Mouse (Mus musculus): ENCODE data around the gene Nmnat3. TPM values are rescaled to one million over a fixed set of nuclear protein-coding genes. Genes with fewer than 3 reads are reported as not detected.

Gene Nmnat3
- polyA plus RNA-seq, 1 experiment = 7.1 TPM

DNA sequence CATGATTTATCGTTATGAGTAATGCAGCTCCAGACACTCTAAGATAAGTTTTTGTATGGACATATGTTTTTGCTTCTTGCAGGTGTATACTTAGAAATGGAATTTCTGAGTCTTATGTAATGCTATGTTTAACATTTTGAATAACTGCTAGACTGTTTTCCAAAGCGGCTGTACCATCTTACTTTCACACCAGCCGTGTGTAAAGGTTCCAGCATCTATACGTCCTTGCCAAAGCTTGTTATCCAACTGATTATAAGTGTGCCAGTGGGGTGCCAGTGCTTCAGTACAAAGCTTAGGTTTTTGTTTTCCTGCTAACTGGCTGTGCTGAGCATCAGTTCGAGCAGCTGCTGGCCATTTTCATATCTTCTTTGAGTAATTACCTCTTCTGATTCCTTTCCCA, 22.3 kb upstream of the Nmnat3 start:
- Histone ChIP-seq H3K27me3 (ENCODE audit: control insufficient read depth, insufficient read depth, low read length) (no peaks in the 10 kb centered on the region), H3K4me3 (ENCODE audit: extremely low read depth, insufficient read depth, insufficient read length) (no peak overlapping the region), H3K27ac (ENCODE audit: insufficient read depth, low read length) (no peak overlapping the region), H3K4me1 (ENCODE audit: control insufficient read depth, insufficient read depth, insufficient read length) (no peaks in the 10 kb centered on the region), H3K36me3 (ENCODE audit: control insufficient read depth, insufficient read depth, low read length) (no peaks in the 10 kb centered on the region)
- no peak for DNase-seq (ENCODE audit: low read depth in 1 of 2, low spot score in 2 of 2)
- 82% methylated on average over 5 of the region's 5 CpGs for WGBS
- TF ChIP-seq CTCF (IDR thresholded peaks at IDR 0.05; ENCODE audit: extremely low read depth, insufficient read depth, insufficient read length, insufficient replicate concordance) (no peak), POLR2A (IDR thresholded peaks at IDR 0.05; ENCODE audit: low read depth, low read length) (no peak)

- no peak for DNase-seq (ENCODE audit: low read depth in 1 of 2, low spot score in 2 of 2)
- Histone ChIP-seq H3K27ac (ENCODE audit: insufficient read depth, low read length) (no peak overlapping the region), H3K27me3 (ENCODE audit: control insufficient read depth, insufficient read depth, low read length) (no peaks in the 10 kb centered on the region), H3K4me3 (ENCODE audit: extremely low read depth, insufficient read depth, insufficient read length) (no peak overlapping the region), H3K4me1 (ENCODE audit: control insufficient read depth, insufficient read depth, insufficient read length) (no peaks in the 10 kb centered on the region), H3K36me3 (ENCODE audit: control insufficient read depth, insufficient read depth, low read length) (no peaks in the 10 kb centered on the region)
- 77% methylated on average over 5 of the region's 5 CpGs for WGBS
- no peak for TF ChIP-seq CTCF (IDR thresholded peaks at IDR 0.05; ENCODE audit: extremely low read depth, insufficient read depth, insufficient read length, insufficient replicate concordance)
- no peak for TF ChIP-seq POLR2A (IDR thresholded peaks at IDR 0.05; ENCODE audit: low read depth, low read length)
These were observed 14.5 kb upstream of the Nmnat3 start for GRCm38 (mm10) chr9:98272734-98273133.

GRCm38 (mm10) chr9:98275080-98275479, 12.2 kb upstream of the Nmnat3 start:
- TF ChIP-seq POLR2A (IDR thresholded peaks at IDR 0.05; ENCODE audit: low read depth, low read length) (no peak), CTCF (IDR thresholded peaks at IDR 0.05; ENCODE audit: extremely low read depth, insufficient read depth, insufficient read length, insufficient replicate concordance) (no peak)
- H3K36me3 ChIP-seq (ENCODE audit: control insufficient read depth, insufficient read depth, low read length) = no peaks in the 10 kb centered on the region
- 88% methylated on average over 10 of the region's 10 CpGs for WGBS
- no peaks in the 10 kb centered on the region for H3K4me1 ChIP-seq (ENCODE audit: control insufficient read depth, insufficient read depth, insufficient read length)
- no peak overlapping the region for H3K4me3 ChIP-seq (ENCODE audit: extremely low read depth, insufficient read depth, insufficient read length)
- no peak overlapping the region for H3K27ac ChIP-seq (ENCODE audit: insufficient read depth, low read length)
- no peaks in the 10 kb centered on the region for H3K27me3 ChIP-seq (ENCODE audit: control insufficient read depth, insufficient read depth, low read length)
- DNase-seq (ENCODE audit: low read depth in 1 of 2, low spot score in 2 of 2) = no peak

GRCm38 (mm10) chr9:98280162-98280561, 7.1 kb upstream of the Nmnat3 start:
- DNase-seq (ENCODE audit: low read depth in 1 of 2, low spot score in 2 of 2) = no peak
- TF ChIP-seq CTCF (IDR thresholded peaks at IDR 0.05; ENCODE audit: extremely low read depth, insufficient read depth, insufficient read length, insufficient replicate concordance) (no peak), POLR2A (IDR thresholded peaks at IDR 0.05; ENCODE audit: low read depth, low read length) (no peak)
- 77% methylated on average over 5 of the region's 5 CpGs for WGBS
- Histone ChIP-seq H3K4me3 (ENCODE audit: extremely low read depth, insufficient read depth, insufficient read length) (no peak overlapping the region), H3K27ac (ENCODE audit: insufficient read depth, low read length) (no peak overlapping the region), H3K27me3 (ENCODE audit: control insufficient read depth, insufficient read depth, low read length) (no peaks in the 10 kb centered on the region), H3K4me1 (ENCODE audit: control insufficient read depth, insufficient read depth, insufficient read length) (no peaks in the 10 kb centered on the region), H3K36me3 (ENCODE audit: control insufficient read depth, insufficient read depth, low read length) (no peaks in the 10 kb centered on the region)

DNA sequence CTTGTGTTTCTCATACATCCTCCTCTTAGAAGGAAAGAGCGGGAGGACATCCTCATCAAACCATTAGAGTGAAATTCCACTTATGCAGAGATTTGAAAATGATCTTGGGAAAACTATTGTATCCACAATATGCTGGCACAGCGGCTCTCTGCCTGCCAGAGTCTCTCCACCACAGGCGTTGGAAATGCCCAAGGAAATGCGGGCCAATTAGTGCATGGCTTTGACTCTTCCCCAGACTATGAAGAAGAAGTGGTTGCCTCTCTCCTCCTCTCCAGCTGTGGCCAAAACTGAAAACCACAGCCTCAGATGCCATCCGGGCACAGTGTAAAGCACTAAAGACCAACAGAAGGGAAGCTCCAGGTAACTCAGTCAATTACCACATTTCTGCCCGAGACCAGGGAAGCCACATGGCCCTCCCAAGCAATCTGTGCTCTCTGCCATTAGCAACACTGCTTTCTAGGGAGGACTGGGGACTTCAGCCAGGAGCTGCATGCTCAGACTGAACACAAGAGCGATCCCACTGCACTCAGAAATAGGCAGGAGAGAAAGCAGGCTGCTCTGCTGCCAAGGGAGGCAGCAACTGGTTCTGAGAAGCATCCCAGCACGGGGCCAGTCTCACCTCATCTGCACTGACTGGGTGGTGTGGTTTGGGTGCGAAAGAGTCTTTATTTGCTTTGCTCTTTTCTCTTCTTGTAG, 1.5 kb upstream of the Nmnat3 start:
- DNase-seq (ENCODE audit: low read depth in 1 of 2, low spot score in 2 of 2) = no peak
- Histone ChIP-seq H3K36me3 (ENCODE audit: control insufficient read depth, insufficient read depth, low read length) (no peaks in the 10 kb centered on the region), H3K27me3 (ENCODE audit: control insufficient read depth, insufficient read depth, low read length) (no peaks in the 10 kb centered on the region), H3K4me1 (ENCODE audit: control insufficient read depth, insufficient read depth, insufficient read length) (no peaks in the 10 kb centered on the region), H3K27ac (ENCODE audit: insufficient read depth, low read length) (no peak overlapping the region), H3K4me3 (ENCODE audit: extremely low read depth, insufficient read depth, insufficient read length) (no peak overlapping the region)
- TF ChIP-seq CTCF (IDR thresholded peaks at IDR 0.05; ENCODE audit: extremely low read depth, insufficient read depth, insufficient read length, insufficient replicate concordance) = no peak
- no peak for TF ChIP-seq POLR2A (IDR thresholded peaks at IDR 0.05; ENCODE audit: low read depth, low read length)
- 64% methylated on average over 9 of the region's 9 CpGs for WGBS

DNA sequence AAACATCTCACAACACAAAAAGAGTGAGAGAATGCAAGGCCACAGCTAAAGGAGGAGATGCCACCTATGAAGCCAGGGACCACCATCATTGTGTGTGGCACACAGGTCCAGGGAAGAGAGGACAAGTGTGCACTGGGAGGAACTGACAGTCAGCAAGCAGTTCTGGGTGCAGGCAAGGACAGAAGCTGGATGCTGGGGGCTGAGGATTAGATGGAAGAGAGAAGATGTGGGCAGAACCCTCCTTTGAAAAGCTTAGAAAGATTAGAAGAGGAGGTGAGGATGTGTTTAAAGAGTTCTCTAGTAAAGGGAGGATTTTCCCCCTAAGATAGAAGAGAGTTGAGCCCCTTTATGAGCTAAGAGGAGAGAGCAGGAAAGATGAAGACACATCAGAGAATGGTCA, 2.4 kb downstream of the Nmnat3 start:
- no peak overlapping the region for H3K4me3 ChIP-seq (ENCODE audit: extremely low read depth, insufficient read depth, insufficient read length)
- H3K36me3 ChIP-seq (ENCODE audit: control insufficient read depth, insufficient read depth, low read length) = no peaks in the 10 kb centered on the region
- no peaks in the 10 kb centered on the region for H3K27me3 ChIP-seq (ENCODE audit: control insufficient read depth, insufficient read depth, low read length)
- H3K4me1 ChIP-seq (ENCODE audit: control insufficient read depth, insufficient read depth, insufficient read length) = no peaks in the 10 kb centered on the region
- no peak for TF ChIP-seq CTCF (IDR thresholded peaks at IDR 0.05; ENCODE audit: extremely low read depth, insufficient read depth, insufficient read length, insufficient replicate concordance)
- no peak for TF ChIP-seq POLR2A (IDR thresholded peaks at IDR 0.05; ENCODE audit: low read depth, low read length)
- DNase-seq (ENCODE audit: low read depth in 1 of 2, low spot score in 2 of 2) = no peak
- no peak overlapping the region for H3K27ac ChIP-seq (ENCODE audit: insufficient read depth, low read length)

DNA sequence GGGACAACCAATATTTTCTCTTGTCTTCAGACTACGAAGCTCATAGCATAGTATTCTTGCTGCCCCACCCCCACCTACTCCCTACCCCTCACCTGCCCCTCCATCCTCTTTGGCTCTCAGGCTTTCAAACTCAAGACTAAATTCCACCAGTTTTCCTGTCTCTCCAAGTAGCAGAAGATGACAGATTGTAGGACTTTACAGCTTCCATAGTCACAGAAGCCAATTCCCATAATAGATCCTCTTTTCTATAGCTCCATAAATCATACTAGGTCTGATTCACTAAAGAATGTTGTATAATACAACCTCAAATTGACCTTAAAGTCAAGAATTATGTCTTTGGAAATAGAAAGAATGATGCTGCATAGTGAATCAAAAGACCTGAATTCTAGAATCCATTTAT, 3.4 kb downstream of the Nmnat3 start:
- H3K27ac ChIP-seq (ENCODE audit: insufficient read depth, low read length) = no peak overlapping the region
- DNase-seq (ENCODE audit: low read depth in 1 of 2, low spot score in 2 of 2) = no peak
- no peaks in the 10 kb centered on the region for H3K36me3 ChIP-seq (ENCODE audit: control insufficient read depth, insufficient read depth, low read length)
- 95% methylated on average over 1 of the region's 1 CpGs for WGBS
- no peak overlapping the region for H3K4me3 ChIP-seq (ENCODE audit: extremely low read depth, insufficient read depth, insufficient read length)
- H3K27me3 ChIP-seq (ENCODE audit: control insufficient read depth, insufficient read depth, low read length) = no peaks in the 10 kb centered on the region
- TF ChIP-seq CTCF (IDR thresholded peaks at IDR 0.05; ENCODE audit: extremely low read depth, insufficient read depth, insufficient read length, insufficient replicate concordance) (no peak), POLR2A (IDR thresholded peaks at IDR 0.05; ENCODE audit: low read depth, low read length) (no peak)
- H3K4me1 ChIP-seq (ENCODE audit: control insufficient read depth, insufficient read depth, insufficient read length) = no peaks in the 10 kb centered on the region

All from spleen, adult 2 months (tissue).